Mouse (Mus musculus) erythroblast, embryonic 14.5 days (primary cell): Measurements from ENCODE around the gene Dnmt1. TPM values are rescaled to one million over a fixed set of nuclear protein-coding genes. Genes with fewer than 3 reads are reported as not detected.

Experiments used
- H3K27me3 ChIP-seq: 2 replicates; pipeline ENCODE4 v1.6.1; 2012; ENCODE audit warnings: inconsistent platforms; ENCODE audit not compliant: control insufficient read depth
- H3K36me3 ChIP-seq: 2 replicates; pipeline ENCODE4 v1.6.1; 2012; ENCODE audit warnings: mild to moderate bottlenecking, inconsistent platforms; ENCODE audit not compliant: control insufficient read depth
- H3K4me1 ChIP-seq: 2 replicates; pipeline ENCODE4 v1.6.1; 2012; ENCODE audit warnings: inconsistent platforms; ENCODE audit not compliant: control insufficient read depth
- H3K4me3 ChIP-seq: replicated peaks from 2 replicates; pipeline ENCODE3; 2012; ENCODE audit warnings: moderate library complexity, mild to moderate bottlenecking, inconsistent platforms
- H3K9me3 ChIP-seq: 2 replicates; pipeline ENCODE4 v1.6.1; 2012; ENCODE audit warnings: low read length, inconsistent platforms, mixed read lengths; ENCODE audit not compliant: control insufficient read depth
- GATA1 ChIP-seq: IDR thresholded peaks from 2 replicates; pipeline ENCODE4 v1.6.1; 2012; ENCODE audit warnings: low read length, inconsistent platforms, mixed read lengths
- TAL1 ChIP-seq: IDR thresholded peaks from 3 replicates; pipeline ENCODE4 v1.6.1; 2012; ENCODE audit warnings: low read length, inconsistent platforms, mixed read lengths
- polyA plus RNA-seq: library from polyadenylated mRNA; stranded (reverse); fragments of >175 nt; gene quantifications from 2 replicates; pipeline ENCODE4 v1.2.3, GENCODE M21; 2012

Dnmt1 gene
- polyA plus RNA-seq, 1 experiment = 25.3 TPM

DNA sequence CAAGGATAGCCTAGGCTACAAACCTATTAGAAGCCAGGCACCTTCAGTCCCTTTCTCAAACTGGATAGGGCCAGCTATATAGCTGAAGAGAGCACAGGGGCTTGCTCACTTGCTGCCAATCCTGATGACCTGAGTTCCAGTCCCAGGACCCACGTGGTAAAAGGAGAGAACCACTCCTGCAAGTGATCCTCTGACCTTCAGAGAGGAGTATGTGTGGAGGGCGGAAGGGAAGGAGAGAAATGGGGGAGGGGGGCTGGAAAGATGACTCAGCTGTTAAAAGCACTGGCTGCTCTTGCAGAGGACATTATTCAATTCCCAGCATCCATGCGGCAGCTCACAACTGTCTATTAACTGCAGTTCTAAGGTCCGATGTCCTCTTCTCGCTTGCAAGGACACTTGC is 19.5 kb upstream of the Dnmt1 start:
- H3K36me3 ChIP-seq = no peaks in the 10 kb centered on the region
- no peak overlapping the region for H3K4me3 ChIP-seq
- peaks cover 25% of the 10 kb centered on the region for H3K4me1 ChIP-seq
- no peak for TF ChIP-seq GATA1
- no peak for TF ChIP-seq TAL1
- H3K9me3 ChIP-seq = no peaks in the 10 kb centered on the region
- peaks cover 24% of the 10 kb centered on the region for H3K27me3 ChIP-seq

DNA sequence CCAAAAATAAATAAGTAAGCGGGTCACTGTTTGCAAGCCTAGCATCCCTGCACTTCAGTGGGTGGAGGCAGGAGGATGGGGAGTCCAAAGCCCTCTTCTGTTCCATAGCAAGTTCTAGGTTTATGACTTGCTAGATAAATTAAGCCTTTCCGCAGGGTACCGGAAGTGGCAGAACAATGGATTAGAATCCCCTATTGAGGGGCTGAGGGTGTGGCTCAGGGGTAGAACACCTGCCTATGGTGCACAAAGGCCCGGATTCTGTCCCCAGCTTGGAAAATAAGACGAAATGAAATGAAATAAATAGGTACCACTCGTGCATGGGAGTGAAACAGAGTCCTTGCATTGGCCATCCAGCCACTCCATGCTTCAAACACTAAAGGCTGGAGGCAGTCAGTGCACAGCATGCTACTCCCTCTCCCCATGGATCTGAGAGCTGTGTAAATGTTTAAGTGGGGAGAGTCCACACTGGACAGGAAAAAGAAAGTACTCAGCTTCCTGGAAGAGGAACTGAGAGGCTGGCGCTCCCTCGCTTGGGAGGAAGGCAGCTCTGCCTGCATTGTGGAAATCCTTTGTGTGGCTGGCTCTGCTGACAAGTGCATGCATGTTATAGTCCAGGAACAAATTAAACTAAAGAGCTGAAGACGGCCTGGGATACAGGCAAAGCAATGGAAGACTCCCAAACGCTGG is 18.9 kb upstream of the Dnmt1 start:
- no peaks in the 10 kb centered on the region for H3K9me3 ChIP-seq
- no peak overlapping the region for H3K4me3 ChIP-seq
- peaks cover 25% of the 10 kb centered on the region for H3K4me1 ChIP-seq
- TF ChIP-seq GATA1 = no peak
- TF ChIP-seq TAL1 = no peak
- no peaks in the 10 kb centered on the region for H3K36me3 ChIP-seq
- H3K27me3 ChIP-seq = peaks cover 25% of the 10 kb centered on the region

DNA sequence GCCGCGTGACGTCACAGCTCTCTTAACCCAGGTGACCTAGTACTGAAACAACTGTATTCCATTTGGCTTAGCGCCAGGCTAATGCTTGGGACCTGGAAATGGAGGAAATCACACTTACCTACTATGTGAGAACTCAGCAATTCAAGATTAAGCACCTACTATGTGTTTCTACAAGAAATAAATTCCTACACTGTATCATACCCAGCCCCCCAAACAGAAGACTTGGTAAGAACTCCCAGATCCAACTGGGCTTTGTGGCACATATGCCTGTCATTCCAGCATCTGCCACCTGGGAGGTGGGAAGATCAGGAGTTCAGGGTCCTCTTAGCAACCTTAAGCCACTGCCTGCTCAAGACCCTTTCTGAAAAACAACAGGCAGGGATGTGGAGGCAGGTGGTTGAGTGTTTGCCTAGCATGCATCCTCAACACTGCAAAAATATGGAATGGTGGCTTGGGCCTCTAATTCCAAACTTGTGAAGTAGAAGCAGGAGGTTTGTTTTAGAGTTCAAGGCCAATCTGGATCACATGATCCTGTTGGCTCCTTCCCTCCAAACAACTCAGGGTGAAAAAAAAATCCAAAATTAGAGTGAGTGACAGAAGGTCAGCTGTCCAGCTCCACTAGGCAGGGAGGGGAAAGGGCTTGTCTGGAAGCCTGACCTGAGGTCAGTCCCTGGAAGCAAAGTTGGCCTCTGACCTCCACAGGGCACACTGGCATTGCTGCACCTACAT is 17.4 kb upstream of the Dnmt1 start:
- Histone ChIP-seq H3K4me1 (peaks cover 25% of the 10 kb centered on the region), H3K9me3 (no peaks in the 10 kb centered on the region)

DNA sequence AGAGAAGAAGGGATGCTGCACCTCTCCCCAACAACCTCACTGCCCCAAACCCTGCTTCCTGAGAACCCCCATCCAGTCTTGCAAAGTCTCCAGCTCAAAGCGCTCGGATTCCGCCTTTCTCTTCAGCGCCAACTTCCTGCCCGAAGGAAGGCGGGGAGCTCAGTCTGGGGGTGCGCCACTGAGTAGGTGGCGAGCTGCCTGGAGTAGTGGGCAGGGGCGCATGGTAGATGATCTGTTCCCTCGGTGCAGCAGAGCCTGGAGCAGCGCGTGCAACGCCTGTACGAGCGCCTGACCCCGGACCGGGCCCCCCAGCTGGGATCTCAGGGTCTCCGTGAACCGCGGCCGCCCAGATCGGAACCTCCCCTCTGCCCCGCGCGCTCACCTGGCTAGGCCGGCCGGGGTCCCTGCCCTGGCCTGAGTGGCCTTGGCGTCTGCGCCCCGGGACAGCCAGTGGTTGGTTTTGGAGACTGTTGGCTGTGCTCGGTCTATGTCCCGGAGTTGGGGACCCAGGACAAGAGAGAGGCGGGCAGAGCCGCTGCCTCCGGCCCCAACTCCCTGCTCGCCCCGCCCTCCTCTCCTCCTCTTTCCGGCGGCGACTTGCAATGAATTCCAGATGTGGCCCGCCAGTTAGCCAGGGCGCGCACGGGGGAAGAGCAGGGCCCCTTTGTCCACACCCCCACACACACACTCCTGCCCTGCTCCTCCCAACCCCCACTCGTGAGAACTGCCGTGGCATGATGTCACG is 16.7 kb upstream of the Dnmt1 start, which contains the start of gene S1pr2:
TSS of gene S1pr2 (minus strand) at position 566 of the 745 bp plus-strand sequence.
- H3K4me3 ChIP-seq = peak within 1 kb of the TSS; percentile 71
- TF ChIP-seq TAL1 = no peak
- no peak for TF ChIP-seq GATA1
- H3K27me3 ChIP-seq = peaks cover 27% of the 10 kb centered on the region
- peaks cover 25% of the 10 kb centered on the region for H3K4me1 ChIP-seq
- H3K9me3 ChIP-seq = no peaks in the 10 kb centered on the region
- H3K36me3 ChIP-seq = no peaks in the 10 kb centered on the region

More for the DNA sequence above, 17.4 kb upstream of the Dnmt1 start:
- H3K36me3 ChIP-seq = no peaks in the 10 kb centered on the region
- peaks cover 28% of the 10 kb centered on the region for H3K27me3 ChIP-seq
- TF ChIP-seq GATA1 (no peak), TAL1 (no peak)
- peak overlapping the region; percentile 71 for H3K4me3 ChIP-seq

DNA sequence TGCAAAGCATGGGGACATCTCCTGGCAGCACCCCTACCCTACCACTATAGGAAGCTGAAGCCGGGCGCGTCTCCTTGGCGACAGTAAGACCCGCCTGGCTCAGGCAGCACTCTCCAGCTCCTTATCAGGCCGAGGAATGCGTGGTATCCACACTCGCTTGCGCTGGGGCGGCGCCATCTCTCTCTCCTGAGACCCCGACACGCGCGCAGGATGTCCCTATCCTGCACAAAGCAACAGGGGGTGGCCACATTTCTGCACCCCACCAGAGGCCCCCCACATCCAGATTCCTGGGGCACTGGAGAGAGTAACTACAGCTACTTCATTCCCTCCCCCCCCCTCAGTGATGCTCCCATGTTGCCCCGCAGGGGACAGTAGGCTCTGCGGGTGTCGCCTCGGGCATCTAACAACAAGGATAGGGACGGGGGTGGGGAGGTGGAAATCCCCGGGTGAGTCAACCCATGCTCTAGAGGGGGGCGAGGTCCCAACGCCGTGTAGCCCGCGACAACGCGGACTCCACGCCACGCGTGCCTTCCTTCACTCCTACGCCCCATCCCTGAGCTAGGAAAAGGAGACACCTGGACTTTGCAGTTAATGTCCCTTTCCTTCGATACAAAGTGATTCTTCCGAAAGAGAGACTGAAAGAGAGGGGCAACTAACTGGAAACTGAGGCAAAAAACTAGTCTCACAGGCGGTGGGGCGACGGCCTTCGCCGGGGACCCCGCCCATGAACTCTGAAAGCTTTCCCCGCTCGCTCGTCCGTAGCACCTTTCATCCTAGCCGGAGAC is 15.9 kb upstream of the Dnmt1 start:
- Histone ChIP-seq H3K36me3 (no peaks in the 10 kb centered on the region), H3K27me3 (peaks cover 27% of the 10 kb centered on the region), H3K4me3 (peak overlapping the region; percentile 71), H3K9me3 (no peaks in the 10 kb centered on the region), H3K4me1 (peaks cover 25% of the 10 kb centered on the region)
- no peak for TF ChIP-seq TAL1
- no peak for TF ChIP-seq GATA1

DNA sequence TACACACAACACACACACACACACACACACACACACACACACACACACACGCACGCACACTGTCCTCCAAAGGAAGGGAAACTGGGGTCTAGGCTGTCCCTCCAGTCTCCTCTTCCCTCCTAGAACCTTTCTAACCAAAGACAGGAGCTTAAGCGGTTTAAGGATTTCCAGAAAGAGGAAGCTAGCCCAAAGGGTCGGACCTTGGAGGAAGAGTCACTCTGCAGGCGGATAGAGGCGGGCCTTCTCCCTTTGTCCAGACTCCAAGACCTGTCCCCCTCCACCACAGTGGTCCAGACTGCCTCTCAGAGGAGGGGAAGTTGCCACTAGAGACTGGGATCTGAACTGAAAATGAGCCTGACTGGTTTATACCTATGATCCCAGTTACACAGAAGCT is 14.0 kb upstream of the Dnmt1 start:
- TF ChIP-seq TAL1 (no peak), GATA1 (no peak)

DNA sequence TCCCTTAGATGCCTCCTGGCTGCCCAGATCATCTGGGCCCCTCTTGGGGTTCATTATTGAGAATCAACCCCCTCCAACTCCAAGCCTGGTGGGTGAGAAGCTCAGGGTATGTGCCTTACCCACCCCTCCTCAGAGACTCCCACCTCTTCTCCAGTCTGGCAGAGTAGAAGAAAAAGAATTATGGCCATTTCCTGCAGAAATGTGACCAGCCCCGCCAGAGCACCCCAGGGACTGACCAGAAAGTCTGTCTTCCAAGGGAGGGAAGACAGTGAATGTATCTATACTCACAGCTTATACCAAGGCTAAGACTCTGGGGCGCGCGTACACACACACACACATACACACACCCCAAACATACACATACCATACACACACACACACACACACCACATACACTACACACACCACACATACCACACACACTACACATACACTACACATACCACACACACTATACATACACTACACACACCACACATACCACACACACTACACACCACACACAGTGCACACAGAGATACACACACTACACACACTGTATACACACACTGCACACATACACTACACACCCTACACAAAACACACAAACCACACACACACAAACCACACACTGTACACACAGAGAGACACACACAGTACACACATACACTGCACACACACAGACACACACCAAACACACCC is 13.5 kb upstream of the Dnmt1 start:
- H3K9me3 ChIP-seq = no peaks in the 10 kb centered on the region
- H3K36me3 ChIP-seq = peaks cover 2% of the 10 kb centered on the region; the same call in 1 of the 2 replicates
- H3K4me3 ChIP-seq = no peak overlapping the region
- peaks cover 27% of the 10 kb centered on the region for H3K27me3 ChIP-seq
- peaks cover 25% of the 10 kb centered on the region for H3K4me1 ChIP-seq
- TF ChIP-seq GATA1 (no peak), TAL1 (no peak)

More for the DNA sequence above, 14.0 kb upstream of the Dnmt1 start:
- Histone ChIP-seq H3K4me3 (no peak overlapping the region), H3K27me3 (peaks cover 27% of the 10 kb centered on the region), H3K9me3 (no peaks in the 10 kb centered on the region), H3K36me3 (no peaks in the 10 kb centered on the region), H3K4me1 (peaks cover 25% of the 10 kb centered on the region)

DNA sequence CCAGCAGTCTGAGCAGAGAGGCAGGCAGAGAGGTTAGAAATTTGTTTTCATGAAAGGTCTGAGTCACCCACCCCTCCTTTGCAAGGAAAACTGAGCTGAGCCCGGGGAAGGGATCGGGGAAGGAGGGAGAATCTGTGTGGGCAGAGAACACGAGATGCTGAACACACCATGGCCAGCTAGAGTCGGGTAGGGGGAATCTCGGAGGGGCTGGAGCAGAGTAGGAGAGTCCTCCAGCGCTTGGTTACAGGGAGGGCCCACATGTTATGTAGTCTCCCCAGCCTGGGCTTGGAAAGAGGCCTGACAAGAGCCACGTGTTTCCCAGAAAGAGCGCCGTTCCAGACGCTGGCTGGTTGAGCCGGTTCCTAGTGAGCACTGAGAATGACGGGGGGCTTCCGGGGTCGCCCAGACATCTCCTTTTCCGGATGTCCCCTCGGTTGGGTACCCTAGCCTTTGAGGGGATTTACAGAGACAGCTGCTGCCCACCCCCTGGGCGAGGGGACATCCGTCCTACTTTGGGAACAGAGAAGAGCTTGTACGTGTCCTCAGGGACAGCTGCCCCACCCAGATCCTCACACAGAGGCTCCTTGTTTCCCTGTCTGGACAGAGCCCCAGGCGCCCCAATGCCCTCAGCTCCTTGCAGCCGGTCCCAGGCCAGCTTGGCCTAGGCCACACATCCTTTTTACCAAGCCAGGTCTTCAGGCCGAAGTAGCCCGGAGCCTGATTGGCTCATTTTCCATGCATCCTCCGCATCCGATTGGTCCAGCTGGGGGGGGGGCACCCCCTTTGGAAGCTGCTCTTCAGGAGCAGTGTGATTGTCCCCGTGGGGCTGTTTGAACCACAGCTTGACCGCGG is 12.7 kb upstream of the Dnmt1 start:
- Histone ChIP-seq H3K4me1 (peaks cover 24% of the 10 kb centered on the region), H3K4me3 (no peak overlapping the region), H3K36me3 (peaks cover 5% of the 10 kb centered on the region), H3K9me3 (no peaks in the 10 kb centered on the region), H3K27me3 (peaks cover 27% of the 10 kb centered on the region)
- TF ChIP-seq GATA1 = no peak
- TF ChIP-seq TAL1 = no peak
